In the genomic region with DNA sequence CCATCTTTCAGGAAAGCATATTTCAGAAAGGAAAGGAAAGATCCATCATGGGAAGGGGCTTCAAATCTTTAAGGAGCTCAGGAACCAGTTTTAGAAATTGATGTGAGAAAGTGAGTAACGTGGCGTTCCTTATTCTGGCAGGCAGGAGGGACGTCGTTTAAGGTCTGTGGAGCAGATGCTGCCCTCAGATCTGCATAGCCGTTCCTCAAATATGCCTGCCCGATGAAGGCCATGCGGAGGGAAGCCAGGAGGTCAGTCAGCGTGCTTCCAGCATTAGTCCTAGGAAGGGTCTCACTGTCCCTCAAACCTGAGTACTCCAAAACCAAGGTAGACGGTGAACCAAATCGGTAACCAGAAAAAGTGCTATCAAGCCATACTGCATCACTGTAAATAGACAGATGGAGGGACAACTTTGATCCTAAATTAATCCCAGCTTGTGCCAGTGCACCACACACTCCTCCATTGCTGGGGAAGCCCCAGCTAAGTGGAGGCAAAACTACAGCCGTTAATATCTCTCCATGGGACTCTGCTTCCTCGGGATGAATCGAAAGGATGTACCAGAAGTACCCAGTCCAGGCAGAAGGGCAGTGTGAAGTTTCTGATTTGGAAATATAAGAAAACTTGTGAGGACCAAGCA, we compare ENCODE assay signal across 14 mouse cellular contexts.
DNase-seq lines count a peak whose midpoint lies in the region; ATAC-seq lines count a peak whose summit lies in the region.
"Had no signal": no experiment of that assay in that cellular context is flagged by ENCODE, and none has a peak within 500 bp of the region (broad histone marks: within the 10 kb centered on the region; RNA-seq: fewer than 3 reads in every experiment).

No protein-coding gene starts in this region.

- H3K4me1 ChIP-seq in forebrain, embryonic 14.5 days (ENCODE audit: control insufficient read depth, insufficient read depth, low read length): peaks cover 14% of the 10 kb centered on the region
- peaks cover 10% of the 10 kb centered on the region for H3K4me1 ChIP-seq in hindbrain, embryonic 16.5 days (ENCODE audit: control insufficient read depth, insufficient read depth, low read depth, low read length)
- H3K4me1 ChIP-seq: limb, embryonic 12.5 days; liver, embryonic 15.5 days had no signal

- H3K27me3 ChIP-seq in forebrain, embryonic 14.5 days (replicated peaks; ENCODE audit: control insufficient read depth, insufficient read depth, low read length): no peaks in the 10 kb centered on the region; the same call in 1 of the 2 replicates
- no peaks in the 10 kb centered on the region for H3K27me3 ChIP-seq in hindbrain, embryonic 16.5 days (replicated peaks; ENCODE audit: control insufficient read depth, insufficient read depth, low read length)
- H3K27me3 ChIP-seq: limb, embryonic 12.5 days; liver, embryonic 15.5 days had no signal

- 41% methylated on average over 13 of the region's 13 CpGs for WGBS in forebrain, embryonic 14.5 days
- 38% methylated on average over 13 of the region's 13 CpGs for WGBS in hindbrain, embryonic 16.5 days

- H3K9me3 ChIP-seq in forebrain, embryonic 14.5 days (replicated peaks; ENCODE audit: control insufficient read depth, low read length): no peaks in the 10 kb centered on the region
- H3K9me3 ChIP-seq in hindbrain, embryonic 16.5 days (ENCODE audit: control insufficient read depth, low read length): no peaks in the 10 kb centered on the region
- H3K9me3 ChIP-seq: limb, embryonic 12.5 days; liver, embryonic 15.5 days had no signal

- H3K36me3 ChIP-seq in forebrain, embryonic 14.5 days (ENCODE audit: control insufficient read depth, insufficient read depth, low read length): no peaks in the 10 kb centered on the region
- no peaks in the 10 kb centered on the region for H3K36me3 ChIP-seq in hindbrain, embryonic 16.5 days (ENCODE audit: control insufficient read depth, insufficient read depth, low read length)
- H3K36me3 ChIP-seq: limb, embryonic 12.5 days; liver, embryonic 15.5 days had no signal

- no peak overlapping the region for H3K9ac ChIP-seq in forebrain, embryonic 14.5 days (ENCODE audit: low read length)
- no peak overlapping the region; the same call in 1 of the 2 replicates for H3K9ac ChIP-seq in hindbrain, embryonic 16.5 days (ENCODE audit: low read depth, low read length)
- H3K9ac ChIP-seq: limb, embryonic 12.5 days; liver, embryonic 15.5 days had no signal

- peak; percentile 55 for ATAC-seq in forebrain, embryonic 14.5 days
- no peak for ATAC-seq in hindbrain, embryonic 16.5 days

- no peak overlapping the region for H3K4me3 ChIP-seq in forebrain, embryonic 14.5 days (ENCODE audit: low read depth, low read length)
- no peak overlapping the region for H3K4me3 ChIP-seq in hindbrain, embryonic 16.5 days (ENCODE audit: low read length)
- H3K4me3 ChIP-seq: limb, embryonic 12.5 days; liver, embryonic 15.5 days had no signal

- peak; percentile 1 to 23 for DNase-seq in layer of hippocampus, adult 18-20 months (ENCODE audit: low spot score in 2 of 2)
- DNase-seq in layer of hippocampus, adult 9-11 months: no peak
- DNase-seq in brain, adult 2 months (ENCODE audit: low read depth, low spot score): peak; percentile 12
- DNase-seq in forebrain, embryonic 14.5 days (ENCODE audit: low spot score): peak; percentile 41
- DNase-seq in adrenal gland, adult (ENCODE audit: inconsistent age in 2 of 2, low spot score in 1 of 2): no peak
- DNase-seq in thymus, adult 18-20 months: no peak
- DNase-seq: adrenal gland, postnatal 36 days; gastrocnemius, postnatal 14 days; kidney, adult 2 months; right cerebral cortex, postnatal 25 days had no signal

- H3K27ac ChIP-seq in forebrain, embryonic 14.5 days (ENCODE audit: low read depth, low read length): peak overlapping the region; percentile 49; the same call in 1 of the 2 replicates
- H3K27ac ChIP-seq in hindbrain, embryonic 16.5 days (ENCODE audit: low read depth, low read length): peak overlapping the region; percentile 34; the same call in 1 of the 2 replicates
- H3K27ac ChIP-seq: limb, embryonic 12.5 days; liver, embryonic 15.5 days had no signal

- no peak overlapping the region for H3K4me2 ChIP-seq in forebrain, embryonic 14.5 days (ENCODE audit: low read length)
- peak overlapping the region; percentile 33; the same call in 1 of the 2 replicates for H3K4me2 ChIP-seq in hindbrain, embryonic 16.5 days (ENCODE audit: low read length)
- H3K4me2 ChIP-seq: heart, embryonic 11.5 days; limb, embryonic 12.5 days; liver, embryonic 15.5 days had no signal

Comparison
In these comparisons a context has a peak if more than half of its experiments do, and no peak if none do; other contexts are left out.
1. DNase-seq: peak in layer of hippocampus, adult 18-20 months (2 of 2), brain, adult 2 months (single experiment) and forebrain, embryonic 14.5 days (single experiment); none in layer of hippocampus, adult 9-11 months (single experiment), adrenal gland, adult (0 of 2) and thymus, adult 18-20 months (0 of 2).